Mouse (Mus musculus) kidney, embryonic 15.5 days (tissue): ENCODE measurements around the gene Ube2j2. TPM values are rescaled to one million over a fixed set of nuclear protein-coding genes. Genes with fewer than 3 reads are reported as not detected.

Source experiments
- ATAC-seq: fragments of 200-750 bp; cut with Nextera tagmentation; replicated peaks from 2 replicates; pipeline ENCODE4 v1.8.0; 2017; ENCODE audit warnings: moderate TSS enrichment; ENCODE audit not compliant: low FRiP score
- H3K27ac ChIP-seq: fragments of 300-500 bp; sonication (generic); 2 replicates; pipeline ENCODE4 v1.5.1; 2015; ENCODE audit warnings: mild to moderate bottlenecking, inconsistent platforms
- H3K27me3 ChIP-seq: fragments of 300-500 bp; sonication (generic); 2 replicates; pipeline ENCODE4 v1.6.1; 2015; ENCODE audit warnings: inconsistent platforms
- H3K36me3 ChIP-seq: fragments of 300-500 bp; sonication (generic); 2 replicates; pipeline ENCODE4 v1.6.1; 2015; ENCODE audit warnings: inconsistent platforms
- H3K4me1 ChIP-seq: fragments of 300-500 bp; sonication (generic); 2 replicates; pipeline ENCODE4 v1.6.1; 2015; ENCODE audit warnings: inconsistent platforms
- H3K4me2 ChIP-seq: fragments of 300-500 bp; sonication (generic); 2 replicates; pipeline ENCODE4 v1.6.1; 2015; ENCODE audit warnings: moderate library complexity, mild to moderate bottlenecking, inconsistent platforms
- H3K4me3 ChIP-seq: fragments of 300-500 bp; sonication (generic); replicated peaks from 2 replicates; pipeline ENCODE4 v1.5.1; 2015; ENCODE audit warnings: mild to moderate bottlenecking, inconsistent platforms
- H3K9ac ChIP-seq: fragments of 300-500 bp; sonication (generic); 2 replicates; pipeline ENCODE4 v1.6.1; 2015; ENCODE audit warnings: mild to moderate bottlenecking, inconsistent platforms
- H3K9me3 ChIP-seq: fragments of 300-500 bp; sonication (generic); replicated peaks from 2 replicates; pipeline ENCODE4 v1.6.1; 2016; ENCODE audit warnings: inconsistent platforms
- WGBS: fragments of 180-500 bp; shearing (Covaris S2); methylation state at CpG from one replicate; pipeline ENCODE4 v1.1.7; 2015; ENCODE audit warnings: mixed read lengths; 5-methylcytosine and 5-hydroxymethylcytosine counted together
- polyA plus RNA-seq: library from polyadenylated mRNA; unstranded; fragments of >200 nt; fragmentation: Nextera tagmentation; extraction: Ambion mirVana; gene quantifications from 2 replicates; pipeline ENCODE4 v1.2.1, GENCODE M21; 2015

Gene Ube2j2
- 110 and 113 TPM in 2 replicates for polyA plus RNA-seq

DNA sequence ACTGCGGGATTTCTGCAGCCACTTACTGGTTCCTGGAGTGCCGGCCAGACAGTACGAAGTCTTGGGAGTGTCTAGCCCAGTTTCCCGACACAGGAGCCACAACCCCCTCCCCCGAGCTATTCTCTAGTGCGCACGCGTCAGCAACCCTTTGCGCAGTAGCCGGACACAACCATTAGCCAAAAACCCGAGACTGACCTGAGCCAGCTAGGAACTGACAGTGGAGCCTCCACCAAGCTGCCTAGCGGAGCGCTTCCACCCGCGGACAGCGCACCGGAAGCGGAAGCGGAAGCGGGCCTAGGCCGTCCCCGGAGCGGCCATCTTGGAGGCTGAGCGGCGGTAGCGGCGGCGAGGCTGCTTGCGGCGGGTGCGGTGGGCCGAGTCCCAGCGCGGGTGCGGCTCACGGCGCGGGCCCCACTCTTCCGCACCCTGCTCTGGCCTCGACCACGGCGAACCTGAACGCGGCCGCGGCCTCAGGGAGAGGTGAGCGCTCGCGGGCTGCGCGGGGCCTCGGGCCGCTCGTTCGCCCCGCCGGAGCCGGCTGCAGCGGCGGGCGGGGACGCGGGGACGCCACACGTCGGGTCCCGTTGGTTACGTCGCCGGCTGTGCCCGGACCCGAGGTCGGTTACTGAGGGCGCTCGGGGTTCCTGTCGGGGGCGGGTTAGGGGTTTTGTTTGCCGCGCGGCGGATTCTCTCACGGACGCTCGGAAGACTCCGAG, at the start of gene Ube2j2:
Ube2j2 (plus strand) TSS at position 298 of the 716 bp plus-strand sequence.
- Histone ChIP-seq H3K4me1 (peaks cover 23% of the 10 kb centered on the region), H3K9ac (peak within 1 kb of the TSS; percentile 95), H3K4me3 (peak within 1 kb of the TSS; percentile 99), H3K27me3 (no peaks in the 10 kb centered on the region), H3K27ac (peak within 1 kb of the TSS; percentile 88), H3K9me3 (no peaks in the 10 kb centered on the region), H3K36me3 (peaks cover 23% of the 10 kb centered on the region), H3K4me2 (peak within 1 kb of the TSS; percentile 78)
- under 1% methylated on average over 85 of the region's 85 CpGs for WGBS
- peak; percentile 97 for ATAC-seq

DNA sequence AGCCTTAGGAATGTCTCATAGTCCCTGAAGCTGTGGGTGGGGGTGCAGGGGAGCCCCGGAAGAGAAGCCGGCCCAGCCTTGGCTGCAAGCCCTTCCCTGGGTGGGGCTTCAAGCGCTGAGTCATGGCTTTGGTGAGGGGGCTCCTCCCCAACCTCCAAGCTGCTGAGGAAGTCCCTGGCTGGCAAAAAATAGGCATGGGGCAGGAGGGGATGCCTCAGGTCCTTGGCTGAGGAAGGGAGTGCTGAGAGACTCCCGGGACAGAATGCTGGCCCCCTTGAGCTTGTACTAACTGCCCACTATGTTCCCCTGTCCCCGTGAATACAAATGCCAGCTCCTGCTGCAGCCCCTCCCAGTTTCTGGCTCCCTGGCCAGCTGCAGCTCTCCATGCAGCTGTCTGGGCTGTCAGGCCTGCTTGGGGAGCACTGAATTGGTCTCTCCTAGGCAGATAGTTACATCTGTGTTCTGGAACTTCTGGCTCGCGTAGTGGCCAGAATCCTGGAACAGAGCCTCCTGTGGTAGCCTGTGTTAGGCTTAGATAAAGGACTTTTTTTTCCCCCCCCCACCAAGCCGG, 49.2 kb upstream of the Ube2j2 start:
- Histone ChIP-seq H3K27me3 (no peaks in the 10 kb centered on the region), H3K27ac (0 out of 2 replicates have a peak overlapping the region, but pooled peaks have one; percentile 9), H3K4me2 (peak overlapping the region; percentile 98), H3K9ac (no peak overlapping the region), H3K4me3 (0 out of 2 replicates have a peak overlapping the region, but pooled peaks have one; percentile 92), H3K4me1 (peaks cover 39% of the 10 kb centered on the region), H3K36me3 (peaks cover 36% of the 10 kb centered on the region), H3K9me3 (no peaks in the 10 kb centered on the region)
- no peak for ATAC-seq
- 27% methylated on average over 8 of the region's 8 CpGs for WGBS

DNA sequence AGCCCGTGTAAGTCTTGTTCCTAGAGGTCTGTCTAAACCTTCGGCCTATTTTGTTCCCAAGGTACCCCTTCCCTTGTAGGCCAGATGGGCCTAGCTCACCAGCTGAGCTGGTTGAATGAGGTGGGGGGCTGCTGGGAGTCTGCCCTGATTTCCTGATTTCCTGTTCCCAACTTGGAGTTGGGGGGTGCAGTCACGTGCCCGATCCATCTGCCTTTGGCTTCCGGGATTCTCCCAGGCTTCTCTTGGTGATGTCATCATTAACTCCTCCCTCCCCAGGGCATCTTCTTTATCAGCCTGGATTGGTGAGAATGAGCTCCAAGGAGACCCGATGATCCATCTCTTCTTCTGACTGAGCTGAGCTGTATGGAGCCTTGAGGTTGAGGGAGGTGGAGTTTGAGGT, 48.4 kb upstream of the Ube2j2 start:
- 42% methylated on average over 6 of the region's 6 CpGs for WGBS
- no peak overlapping the region for H3K9ac ChIP-seq
- no peak overlapping the region for H3K4me3 ChIP-seq
- H3K4me2 ChIP-seq = peak overlapping the region; percentile 98; the same call in 1 of the 2 replicates
- H3K9me3 ChIP-seq = no peaks in the 10 kb centered on the region
- peaks cover 37% of the 10 kb centered on the region for H3K36me3 ChIP-seq
- ATAC-seq = no peak
- H3K27me3 ChIP-seq = no peaks in the 10 kb centered on the region
- no peak overlapping the region; the same call in 1 of the 2 replicates for H3K27ac ChIP-seq
- peaks cover 38% of the 10 kb centered on the region for H3K4me1 ChIP-seq

DNA sequence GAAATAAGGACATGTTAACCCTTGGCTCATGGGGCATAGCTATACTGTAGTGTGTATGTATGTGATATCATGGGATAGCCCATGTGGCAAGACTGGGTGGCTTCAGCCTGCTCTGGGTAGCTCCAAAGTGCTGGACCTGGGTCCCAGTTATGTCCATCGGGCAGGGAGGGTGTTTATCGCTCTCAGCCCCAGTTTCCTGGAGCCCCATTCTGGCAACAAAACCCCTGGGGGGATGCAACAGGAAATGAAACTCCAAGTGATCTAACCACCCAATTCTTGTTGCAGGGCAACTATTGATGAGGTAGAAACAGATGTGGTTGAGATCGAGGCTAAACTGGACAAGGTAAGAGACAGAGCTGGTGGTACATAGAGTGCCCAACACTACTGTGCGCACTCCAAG, 47.8 kb upstream of the Ube2j2 start:
- H3K9ac ChIP-seq = no peak overlapping the region
- no peak overlapping the region for H3K27ac ChIP-seq
- ATAC-seq = no peak
- H3K4me2 ChIP-seq = no peak overlapping the region
- 90% methylated on average over 4 of the region's 4 CpGs for WGBS
- H3K9me3 ChIP-seq = no peaks in the 10 kb centered on the region
- peaks cover 32% of the 10 kb centered on the region for H3K4me1 ChIP-seq
- peaks cover 43% of the 10 kb centered on the region for H3K36me3 ChIP-seq
- H3K27me3 ChIP-seq = no peaks in the 10 kb centered on the region
- H3K4me3 ChIP-seq = no peak overlapping the region

DNA sequence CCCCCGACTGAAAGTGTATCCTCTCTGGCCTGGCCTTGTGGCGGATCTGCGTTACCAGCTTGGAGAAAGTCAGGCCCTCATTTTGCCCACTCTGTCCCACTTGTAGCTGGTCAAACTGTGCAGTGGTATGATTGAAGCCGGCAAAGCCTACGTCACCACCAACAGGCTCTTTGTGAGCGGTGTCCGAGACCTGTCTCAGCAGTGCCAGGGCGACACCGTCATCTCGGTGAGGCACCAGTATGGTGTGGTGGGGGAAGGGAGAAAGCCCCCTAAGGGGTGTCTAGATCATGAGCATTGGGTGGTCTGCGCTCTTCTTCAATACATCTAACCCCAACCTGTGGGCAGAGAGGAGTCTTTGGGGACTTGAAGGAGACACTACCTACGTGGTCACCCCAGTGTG, 47.2 kb upstream of the Ube2j2 start:
- Histone ChIP-seq H3K4me3 (no peak overlapping the region), H3K4me1 (peaks cover 30% of the 10 kb centered on the region), H3K36me3 (peaks cover 50% of the 10 kb centered on the region), H3K4me2 (no peak overlapping the region), H3K9me3 (no peaks in the 10 kb centered on the region), H3K9ac (no peak overlapping the region), H3K27ac (no peak overlapping the region), H3K27me3 (no peaks in the 10 kb centered on the region)
- ATAC-seq = no peak
- 96% methylated on average over 12 of the region's 12 CpGs for WGBS

DNA sequence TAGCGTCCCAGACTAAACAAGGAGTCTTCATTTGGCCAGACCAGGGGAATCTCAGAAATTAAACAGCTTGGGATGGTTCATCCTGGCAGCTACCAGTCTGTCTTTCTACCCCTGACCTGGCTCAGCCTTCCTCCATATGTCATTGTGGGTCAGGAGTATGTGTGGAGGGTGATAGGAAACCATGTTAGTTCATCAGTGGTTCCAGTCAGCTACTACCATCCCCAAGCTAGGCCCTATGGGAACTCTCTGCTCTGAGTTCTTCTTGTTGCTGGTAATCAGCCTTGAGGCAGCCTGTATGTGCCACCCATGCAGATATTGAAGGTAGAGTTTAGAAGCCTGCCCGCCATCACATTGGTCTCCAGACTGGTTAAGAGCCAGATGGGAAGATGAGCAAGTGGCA, 45.3 kb upstream of the Ube2j2 start:
- Histone ChIP-seq H3K27me3 (no peaks in the 10 kb centered on the region), H3K4me3 (no peak overlapping the region), H3K36me3 (peaks cover 68% of the 10 kb centered on the region), H3K4me1 (peaks cover 21% of the 10 kb centered on the region), H3K27ac (no peak overlapping the region), H3K9ac (no peak overlapping the region), H3K9me3 (no peaks in the 10 kb centered on the region), H3K4me2 (no peak overlapping the region)
- no peak for ATAC-seq
- WGBS = 98% methylated on average over 2 of the region's 2 CpGs

DNA sequence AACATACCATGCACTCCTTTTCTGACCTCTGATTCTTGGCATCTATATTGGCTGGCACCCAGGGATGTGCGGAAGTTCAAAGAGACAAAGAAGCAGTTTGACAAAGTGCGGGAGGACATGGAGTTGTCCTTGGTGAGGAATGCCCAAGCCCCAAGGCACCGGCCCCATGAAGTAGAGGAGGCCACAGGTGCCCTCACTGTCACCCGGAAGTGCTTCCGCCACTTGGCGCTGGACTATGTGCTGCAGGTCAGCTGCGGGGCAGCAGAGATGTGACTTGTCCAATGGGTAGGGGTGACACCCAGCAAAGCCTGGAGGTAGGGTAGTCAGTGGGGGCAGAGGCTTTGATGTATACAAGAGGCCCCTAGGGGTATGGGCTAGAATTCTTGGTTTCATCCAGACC, 44.3 kb upstream of the Ube2j2 start:
- H3K9ac ChIP-seq = no peak overlapping the region
- H3K36me3 ChIP-seq = peaks cover 79% of the 10 kb centered on the region
- H3K4me1 ChIP-seq = peaks cover 11% of the 10 kb centered on the region
- no peak for ATAC-seq
- H3K9me3 ChIP-seq = no peaks in the 10 kb centered on the region
- no peak overlapping the region for H3K27ac ChIP-seq
- no peak overlapping the region for H3K4me3 ChIP-seq
- H3K4me2 ChIP-seq = no peak overlapping the region
- WGBS = 94% methylated on average over 7 of the region's 7 CpGs
- H3K27me3 ChIP-seq = no peaks in the 10 kb centered on the region

DNA sequence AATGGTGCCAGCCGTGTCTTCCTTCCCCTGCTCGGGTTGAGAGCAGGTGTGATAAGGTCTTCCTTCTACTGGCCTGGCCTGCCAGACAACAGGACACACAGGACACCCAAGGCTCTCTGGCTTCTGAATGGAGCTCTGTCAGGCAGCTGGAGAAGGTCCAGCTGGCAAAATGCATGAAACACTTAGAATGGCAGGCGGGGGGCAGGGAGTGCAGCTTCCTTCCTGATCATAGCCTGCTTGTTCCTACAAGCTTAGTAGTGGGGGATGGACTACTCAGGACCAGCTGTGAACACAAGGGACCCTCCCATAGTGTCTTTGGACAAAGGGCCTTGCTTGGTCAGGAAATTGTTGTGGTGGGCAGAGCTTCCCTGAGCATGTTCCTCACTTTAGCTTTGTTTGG, 42.4 kb upstream of the Ube2j2 start:
- no peak for ATAC-seq
- H3K36me3 ChIP-seq = peaks cover 93% of the 10 kb centered on the region
- H3K9ac ChIP-seq = no peak overlapping the region
- no peak overlapping the region for H3K27ac ChIP-seq
- no peaks in the 10 kb centered on the region for H3K9me3 ChIP-seq
- H3K4me3 ChIP-seq = no peak overlapping the region
- no peaks in the 10 kb centered on the region for H3K4me1 ChIP-seq
- H3K4me2 ChIP-seq = no peak overlapping the region
- no peaks in the 10 kb centered on the region for H3K27me3 ChIP-seq
- 60% methylated on average over 3 of the region's 3 CpGs for WGBS

DNA sequence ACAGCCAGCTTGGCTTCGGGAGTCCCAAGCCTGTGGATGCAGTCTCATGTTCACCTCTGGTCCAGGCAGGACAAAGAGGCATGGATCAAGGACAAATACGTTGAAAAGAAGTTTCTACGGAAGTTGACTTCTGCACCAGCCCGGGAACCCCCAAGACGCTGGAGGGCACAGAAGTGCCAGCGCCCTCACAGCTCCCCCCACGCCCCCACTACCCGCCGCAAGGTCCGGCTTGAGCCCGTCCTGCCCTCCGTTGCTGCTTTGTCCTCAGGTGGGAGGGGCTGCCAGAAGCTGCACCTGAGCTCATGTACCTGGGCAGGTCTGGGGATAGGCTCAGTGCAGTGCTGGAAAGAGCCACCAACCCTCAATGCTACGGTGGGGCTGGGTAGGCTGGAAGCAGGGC, 40.4 kb upstream of the Ube2j2 start:
- 96% methylated on average over 13 of the region's 13 CpGs for whole genome bisulfite sequencing
- H3K27me3 ChIP-seq = no peaks in the 10 kb centered on the region
- no peak overlapping the region for H3K9ac ChIP-seq
- no peaks in the 10 kb centered on the region for H3K9me3 ChIP-seq
- H3K4me2 ChIP-seq = no peak overlapping the region
- no peaks in the 10 kb centered on the region for H3K4me1 ChIP-seq
- ATAC-seq = no peak
- no peak overlapping the region for H3K27ac ChIP-seq
- no peak overlapping the region for H3K4me3 ChIP-seq
- H3K36me3 ChIP-seq = peaks cover 78% of the 10 kb centered on the region

DNA sequence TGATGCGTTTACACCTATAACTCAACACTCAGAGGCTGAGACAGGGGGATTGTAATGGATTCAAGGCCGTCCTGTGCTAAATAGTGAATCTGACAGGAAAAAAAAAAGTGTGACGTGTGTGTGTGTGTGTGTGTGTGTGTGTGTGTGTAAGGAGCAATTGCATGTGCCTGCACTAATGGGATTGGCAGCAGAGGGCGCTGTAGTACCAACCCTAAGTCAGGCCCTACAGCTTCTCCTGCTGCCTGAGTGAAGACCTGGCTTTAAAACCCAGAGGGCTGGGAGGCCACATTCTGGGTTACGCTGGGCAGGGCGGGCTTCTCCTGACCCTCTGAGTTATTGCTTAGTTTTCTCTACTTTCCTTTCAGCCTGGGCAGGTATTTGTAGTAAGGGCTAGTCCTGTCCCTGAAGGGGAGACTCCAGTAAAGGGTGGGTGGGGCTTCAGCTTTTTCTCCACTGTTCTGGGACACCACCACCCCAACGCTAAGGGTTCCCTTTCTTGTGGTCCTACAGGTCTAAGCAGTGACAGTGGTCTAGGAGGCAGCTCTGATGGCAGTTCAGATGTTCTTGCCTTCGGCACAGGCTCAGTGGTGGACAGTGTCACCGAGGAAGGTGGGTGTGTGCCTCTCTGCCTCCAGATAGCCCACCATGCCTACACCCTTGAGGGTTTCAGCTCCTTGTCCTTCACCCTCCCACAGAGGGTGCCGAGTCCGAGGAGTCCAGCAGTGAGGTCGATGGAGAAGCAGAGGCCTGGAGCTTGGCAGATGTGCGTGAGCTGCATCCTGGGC, 39.1 kb upstream of the Ube2j2 start:
- H3K4me2 ChIP-seq = no peak overlapping the region
- H3K27ac ChIP-seq = no peak overlapping the region
- no peaks in the 10 kb centered on the region for H3K9me3 ChIP-seq
- H3K9ac ChIP-seq = no peak overlapping the region
- no peak; the same call in 1 of the 2 replicates for ATAC-seq
- H3K36me3 ChIP-seq = peaks cover 66% of the 10 kb centered on the region
- no peaks in the 10 kb centered on the region for H3K4me1 ChIP-seq
- WGBS = 94% methylated on average over 13 of the region's 13 CpGs
- H3K4me3 ChIP-seq = no peak overlapping the region
- no peaks in the 10 kb centered on the region for H3K27me3 ChIP-seq

DNA sequence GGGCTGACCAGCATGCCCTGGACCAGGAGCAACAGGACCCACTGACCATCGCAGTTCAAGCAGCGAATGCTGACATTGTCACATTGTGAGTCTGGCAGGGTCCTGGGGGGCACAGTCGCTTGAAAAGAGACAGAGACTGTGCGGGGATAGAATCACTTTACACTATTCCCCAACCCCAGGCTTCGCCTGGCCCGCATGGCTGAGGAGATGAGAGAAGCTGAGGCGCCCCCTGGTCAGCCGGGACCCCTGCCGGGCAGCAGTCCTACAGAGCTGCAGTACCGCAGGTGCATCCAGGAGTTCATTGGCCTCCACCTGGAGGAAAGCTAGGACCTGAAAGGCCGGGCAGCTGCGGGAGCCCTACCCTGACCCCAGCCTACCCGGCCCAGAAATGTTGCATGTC, 38.0 kb upstream of the Ube2j2 start:
- Histone ChIP-seq H3K27me3 (no peaks in the 10 kb centered on the region), H3K4me3 (no peak overlapping the region), H3K36me3 (peaks cover 54% of the 10 kb centered on the region), H3K27ac (no peak overlapping the region), H3K9me3 (no peaks in the 10 kb centered on the region), H3K9ac (no peak overlapping the region), H3K4me2 (no peak overlapping the region), H3K4me1 (no peaks in the 10 kb centered on the region)
- WGBS = 87% methylated on average over 13 of the region's 13 CpGs
- no peak for ATAC-seq

DNA sequence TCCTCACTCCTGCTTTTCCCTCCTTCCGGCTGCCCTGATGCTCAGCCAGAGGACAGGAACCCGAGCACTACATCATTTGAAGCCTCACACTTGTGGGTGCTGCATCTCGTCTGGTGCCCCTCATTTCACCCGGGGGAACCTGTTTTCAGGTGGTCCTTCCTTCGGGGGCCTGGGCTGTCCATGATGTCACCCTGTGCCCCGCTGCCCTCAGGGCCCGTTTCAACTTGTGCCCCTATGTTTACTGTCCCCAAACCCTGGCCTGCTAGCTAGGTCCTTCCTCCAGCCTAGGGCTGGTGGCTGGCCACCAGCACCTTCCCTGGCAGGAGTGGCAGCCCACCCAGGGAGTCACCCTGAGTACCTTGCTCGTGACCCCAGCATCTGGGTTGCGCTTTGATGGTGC, 37.5 kb upstream of the Ube2j2 start:
- Histone ChIP-seq H3K36me3 (peaks cover 50% of the 10 kb centered on the region), H3K9me3 (no peaks in the 10 kb centered on the region), H3K4me3 (no peak overlapping the region), H3K27ac (no peak overlapping the region), H3K9ac (no peak overlapping the region), H3K4me2 (no peak overlapping the region), H3K4me1 (no peaks in the 10 kb centered on the region), H3K27me3 (no peaks in the 10 kb centered on the region)
- ATAC-seq = no peak
- WGBS = 82% methylated on average over 9 of the region's 9 CpGs
